Mouse (Mus musculus): ENCODE measurements around the gene Dock8. TPM values are rescaled to one million over a fixed set of nuclear protein-coding genes. Genes with fewer than 3 reads are reported as not detected.

The Dock8 gene
- 9.8 TPM for polyA plus RNA-seq (2014; fragmentation: Illumina TruSeq; extraction: RNeasy Lipid Tissue Mini Kit (QIAGEN cat#74804); ENCODE audit: low read depth, low replicate concordance)

GRCm38 (mm10) chr19:24999201-24999886 lies at the start of gene Dock8:
Gene Dock8 (plus strand): TSS chr19:24999534.

GRCm38 (mm10) chr19:24961172-24961962 lies 38.0 kb upstream of the Dock8 start, which contains the start of gene Cbwd1:
Gene Cbwd1 (minus strand): TSS chr19:24961610.

GRCm38 (mm10) chr19:25236596-25237491 lies 237.5 kb downstream of the Dock8 start, which contains the start of gene Kank1:
Gene Kank1 (plus strand): TSS chr19:25236975.

Other genes starting within 250 kb of the Dock8 start
- gene Pgm5, start 137.7 kb upstream of the Dock8 start, polyA plus RNA-seq (2014; fragmentation: Illumina TruSeq; extraction: RNeasy Lipid Tissue Mini Kit (QIAGEN cat#74804); ENCODE audit: low read depth, low replicate concordance): 0.98 TPM
- 345 TPM for gene Gm10053, start 123.8 kb upstream of the Dock8 start, polyA plus RNA-seq (2014; fragmentation: Illumina TruSeq; extraction: RNeasy Lipid Tissue Mini Kit (QIAGEN cat#74804); ENCODE audit: low read depth, low replicate concordance)
- not detected for gene Foxd4, start 98.3 kb upstream of the Dock8 start, polyA plus RNA-seq (2014; fragmentation: Illumina TruSeq; extraction: RNeasy Lipid Tissue Mini Kit (QIAGEN cat#74804); ENCODE audit: low read depth, low replicate concordance)
- gene Cbwd1, start 37.9 kb upstream of the Dock8 start, polyA plus RNA-seq (2014; fragmentation: Illumina TruSeq; extraction: RNeasy Lipid Tissue Mini Kit (QIAGEN cat#74804); ENCODE audit: low read depth, low replicate concordance): 12.3 TPM
- gene Kank1, start 237.4 kb downstream of the Dock8 start, polyA plus RNA-seq (2014; fragmentation: Illumina TruSeq; extraction: RNeasy Lipid Tissue Mini Kit (QIAGEN cat#74804); ENCODE audit: low read depth, low replicate concordance): 14.2 TPM